Mouse (Mus musculus) forebrain, embryonic 13.5 days (tissue): ENCODE data around the gene App. TPM values are rescaled to one million over a fixed set of nuclear protein-coding genes. Genes with fewer than 3 reads are reported as not detected.

Experiments
- ATAC-seq: fragments of 200-750 bp; cut with Nextera tagmentation; 2 replicates; pipeline ENCODE4 v1.8.0; 2017
- H3K27ac ChIP-seq: fragments of 300-500 bp; sonication (generic); 2 replicates; pipeline ENCODE4 v1.5.1; 2015; ENCODE audit warnings: inconsistent platforms, mild to moderate bottlenecking, moderate library complexity
- H3K27me3 ChIP-seq: fragments of 300-500 bp; sonication (generic); 2 replicates; pipeline ENCODE4 v1.6.1; 2015; ENCODE audit warnings: mild to moderate bottlenecking, inconsistent platforms
- H3K36me3 ChIP-seq: fragments of 300-500 bp; sonication (generic); 2 replicates; pipeline ENCODE4 v1.6.1; 2015; ENCODE audit warnings: mild to moderate bottlenecking, inconsistent platforms; ENCODE audit not compliant: poor library complexity, severe bottlenecking
- H3K4me1 ChIP-seq: fragments of 300-500 bp; sonication (generic); 2 replicates; pipeline ENCODE4 v1.6.1; 2015; ENCODE audit warnings: inconsistent platforms
- H3K4me2 ChIP-seq: fragments of 300-500 bp; sonication (generic); 2 replicates; pipeline ENCODE4 v1.6.1; 2015; ENCODE audit warnings: inconsistent platforms, mild to moderate bottlenecking, moderate library complexity
- H3K4me3 ChIP-seq: fragments of 300-500 bp; sonication (generic); 2 replicates; pipeline ENCODE4 v1.5.1; 2015; ENCODE audit warnings: mild to moderate bottlenecking, inconsistent platforms
- H3K9ac ChIP-seq: fragments of 300-500 bp; sonication (generic); 2 replicates; pipeline ENCODE4 v1.6.1; 2015; ENCODE audit warnings: mild to moderate bottlenecking, inconsistent platforms
- H3K9me3 ChIP-seq: fragments of 300-500 bp; sonication (generic); replicated peaks from 2 replicates; pipeline ENCODE4 v1.6.1; 2016; ENCODE audit warnings: inconsistent platforms
- WGBS: fragments of 180-500 bp; shearing (Covaris S2); methylation state at CpG from one replicate; pipeline ENCODE4 v1.1.7; 2015; 5-methylcytosine and 5-hydroxymethylcytosine counted together
- polyA plus RNA-seq: library from polyadenylated mRNA; unstranded; fragments of >200 nt; fragmentation: Nextera tagmentation; extraction: Ambion mirVana; gene quantifications from 2 replicates; pipeline ENCODE4 v1.2.1, GENCODE M21; 2015

App gene
- polyA plus RNA-seq, 1 experiment from 2014 or later, result 168 TPM

- Histone ChIP-seq H3K27me3 (no peaks in the 10 kb centered on the region), H3K9me3 (no peaks in the 10 kb centered on the region), H3K27ac (no peak overlapping the region), H3K4me3 (no peak overlapping the region), H3K36me3 (peaks cover 7% of the 10 kb centered on the region; the same call in 1 of the 2 replicates), H3K4me1 (peaks cover 35% of the 10 kb centered on the region), H3K4me2 (no peak overlapping the region), H3K9ac (no peak overlapping the region)
- ATAC-seq, result no peak
- WGBS, result 86% methylated on average over 1 of the region's 1 CpGs
Measured at GRCm38 (mm10) chr16:85149509-85149871, 24.1 kb downstream of the App start.

GRCm38 (mm10) chr16:85148615-85149508 lies 24.7 kb downstream of the App start:
- Histone ChIP-seq H3K9me3 (no peaks in the 10 kb centered on the region), H3K27me3 (no peaks in the 10 kb centered on the region), H3K36me3 (peaks cover 7% of the 10 kb centered on the region; the same call in 1 of the 2 replicates), H3K27ac (0 out of 2 replicates have a peak overlapping the region, but pooled peaks have one; percentile 6), H3K9ac (no peak overlapping the region), H3K4me3 (no peak overlapping the region), H3K4me1 (peaks cover 35% of the 10 kb centered on the region), H3K4me2 (no peak overlapping the region)
- ATAC-seq, result no peak
- WGBS, result 86% methylated on average over 9 of the region's 9 CpGs

GRCm38 (mm10) chr16:85147440-85147839 lies 26.1 kb downstream of the App start:
- ATAC-seq, result no peak
- WGBS, result 88% methylated on average over 4 of the region's 4 CpGs

GRCm38 (mm10) chr16:85145771-85146178 lies 27.8 kb downstream of the App start:
- Histone ChIP-seq H3K4me3 (no peak overlapping the region), H3K9ac (no peak overlapping the region), H3K4me1 (peaks cover 26% of the 10 kb centered on the region), H3K4me2 (no peak overlapping the region), H3K9me3 (no peaks in the 10 kb centered on the region), H3K36me3 (peaks cover 7% of the 10 kb centered on the region; the same call in 1 of the 2 replicates), H3K27me3 (no peaks in the 10 kb centered on the region), H3K27ac (no peak overlapping the region)
- no peak for ATAC-seq
- WGBS, result 61% methylated on average over 11 of the region's 11 CpGs

More at GRCm38 (mm10) chr16:85147440-85147839, 26.1 kb downstream of the App start:
- Histone ChIP-seq H3K4me1 (peaks cover 40% of the 10 kb centered on the region), H3K4me2 (no peak overlapping the region), H3K27ac (no peak overlapping the region), H3K9ac (no peak overlapping the region), H3K4me3 (no peak overlapping the region), H3K27me3 (no peaks in the 10 kb centered on the region), H3K9me3 (no peaks in the 10 kb centered on the region), H3K36me3 (peaks cover 7% of the 10 kb centered on the region; the same call in 1 of the 2 replicates)

- no peaks in the 10 kb centered on the region for H3K27me3 ChIP-seq
- H3K36me3 ChIP-seq, result peaks cover 7% of the 10 kb centered on the region; the same call in 1 of the 2 replicates
- no peaks in the 10 kb centered on the region for H3K9me3 ChIP-seq
- no peak overlapping the region for H3K4me3 ChIP-seq
- peaks cover 24% of the 10 kb centered on the region for H3K4me1 ChIP-seq
- 58% methylated on average over 11 of the region's 11 CpGs for WGBS
- no peak overlapping the region for H3K9ac ChIP-seq
- H3K27ac ChIP-seq, result no peak overlapping the region
- ATAC-seq, result peak; percentile 16; the same call in 1 of the 2 replicates
- H3K4me2 ChIP-seq, result no peak overlapping the region
Measured at GRCm38 (mm10) chr16:85145369-85145768, 28.2 kb downstream of the App start.

DNA sequence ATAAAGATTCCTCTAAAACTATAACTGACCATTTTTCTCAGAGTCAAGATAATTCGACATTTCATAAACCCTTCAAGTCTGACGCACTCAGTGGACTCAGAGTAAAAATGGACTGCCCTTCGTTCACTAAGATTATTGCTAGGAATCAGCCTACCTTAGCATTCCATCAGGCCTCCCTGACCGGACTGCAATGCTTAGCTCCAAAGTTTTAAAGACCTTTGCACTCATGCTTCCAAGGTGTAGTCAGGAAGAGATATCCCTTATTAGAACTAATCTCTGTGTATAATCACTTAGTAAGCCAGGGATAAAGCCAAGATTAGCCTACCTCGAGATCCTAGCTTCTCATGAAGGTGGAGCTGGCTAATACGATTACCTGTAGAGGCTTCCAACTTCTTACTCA lies 29.2 kb downstream of the App start:
- no peak overlapping the region for H3K27ac ChIP-seq
- H3K4me3 ChIP-seq, result no peak overlapping the region
- WGBS, result 84% methylated on average over 6 of the region's 6 CpGs

GRCm38 (mm10) chr16:85143863-85144262 lies 29.7 kb downstream of the App start:
- H3K4me3 ChIP-seq, result no peak overlapping the region
- no peak overlapping the region for H3K4me2 ChIP-seq
- H3K27me3 ChIP-seq, result no peaks in the 10 kb centered on the region
- no peak overlapping the region for H3K9ac ChIP-seq
- WGBS, result 95% methylated on average over 3 of the region's 3 CpGs
- ATAC-seq, result no peak
- H3K27ac ChIP-seq, result no peak overlapping the region
- H3K36me3 ChIP-seq, result peaks cover 5% of the 10 kb centered on the region; the same call in 1 of the 2 replicates
- no peaks in the 10 kb centered on the region for H3K9me3 ChIP-seq
- H3K4me1 ChIP-seq, result peaks cover 29% of the 10 kb centered on the region

More for the DNA sequence above, 29.2 kb downstream of the App start:
- Histone ChIP-seq H3K9me3 (no peaks in the 10 kb centered on the region), H3K4me2 (no peak overlapping the region), H3K36me3 (peaks cover 7% of the 10 kb centered on the region; the same call in 1 of the 2 replicates), H3K4me1 (peaks cover 27% of the 10 kb centered on the region), H3K9ac (no peak overlapping the region), H3K27me3 (no peaks in the 10 kb centered on the region)
- ATAC-seq, result no peak

GRCm38 (mm10) chr16:85143188-85143587 lies 30.4 kb downstream of the App start:
- Histone ChIP-seq H3K9me3 (no peaks in the 10 kb centered on the region), H3K4me3 (no peak overlapping the region), H3K27ac (no peak overlapping the region), H3K9ac (no peak overlapping the region), H3K36me3 (no peaks in the 10 kb centered on the region), H3K4me1 (peaks cover 29% of the 10 kb centered on the region), H3K27me3 (no peaks in the 10 kb centered on the region), H3K4me2 (no peak overlapping the region)
- 43% methylated on average over 3 of the region's 3 CpGs for WGBS
- ATAC-seq, result no peak

DNA sequence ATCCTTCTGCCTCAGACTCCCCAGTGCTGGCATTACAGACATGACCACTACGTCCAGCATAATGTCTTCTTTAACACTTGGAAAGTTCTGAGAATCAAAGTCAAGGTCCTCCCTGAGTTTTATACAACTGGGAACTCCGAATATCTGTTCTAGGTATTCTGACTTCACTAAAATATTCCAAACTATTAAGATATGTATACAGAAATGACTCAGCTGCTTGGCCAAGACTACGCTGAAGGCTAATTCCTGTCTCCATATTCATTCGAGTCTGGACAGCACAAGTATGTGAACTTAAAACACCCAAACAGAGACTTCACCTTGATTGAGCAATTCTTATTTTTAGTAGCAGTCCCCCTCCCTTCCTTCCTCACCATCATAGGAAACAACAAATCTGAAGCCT lies 32.2 kb downstream of the App start:
- no peak for ATAC-seq

GRCm38 (mm10) chr16:85139178-85139604 lies 34.4 kb downstream of the App start:
- ATAC-seq, result peak; percentile 66
- WGBS, result 33% methylated on average over 9 of the region's 9 CpGs
- Histone ChIP-seq H3K36me3 (peaks cover 8% of the 10 kb centered on the region; the same call in 1 of the 2 replicates), H3K9ac (no peak overlapping the region), H3K9me3 (no peaks in the 10 kb centered on the region), H3K4me3 (no peak overlapping the region), H3K27ac (peak overlapping the region; percentile 31), H3K4me1 (peaks cover 26% of the 10 kb centered on the region), H3K27me3 (no peaks in the 10 kb centered on the region), H3K4me2 (0 out of 2 replicates have a peak overlapping the region, but pooled peaks have one; percentile 22)

More for the DNA sequence above, 32.2 kb downstream of the App start:
- H3K9me3 ChIP-seq, result no peaks in the 10 kb centered on the region
- no peak overlapping the region for H3K27ac ChIP-seq
- H3K4me3 ChIP-seq, result no peak overlapping the region
- H3K9ac ChIP-seq, result no peak overlapping the region
- H3K27me3 ChIP-seq, result no peaks in the 10 kb centered on the region
- no peaks in the 10 kb centered on the region for H3K36me3 ChIP-seq
- no peak overlapping the region for H3K4me2 ChIP-seq
- H3K4me1 ChIP-seq, result peaks cover 35% of the 10 kb centered on the region
- WGBS, result 93% methylated on average over 4 of the region's 4 CpGs

GRCm38 (mm10) chr16:85137348-85137747 lies 36.2 kb downstream of the App start:
- no peak for ATAC-seq
- no peak overlapping the region for H3K4me3 ChIP-seq
- H3K4me2 ChIP-seq, result no peak overlapping the region
- H3K9me3 ChIP-seq, result no peaks in the 10 kb centered on the region
- H3K27me3 ChIP-seq, result no peaks in the 10 kb centered on the region
- no peak overlapping the region for H3K27ac ChIP-seq
- no peak overlapping the region for H3K9ac ChIP-seq
- H3K36me3 ChIP-seq, result peaks cover 8% of the 10 kb centered on the region; the same call in 1 of the 2 replicates
- peaks cover 22% of the 10 kb centered on the region for H3K4me1 ChIP-seq
- 81% methylated on average over 11 of the region's 11 CpGs for WGBS

DNA sequence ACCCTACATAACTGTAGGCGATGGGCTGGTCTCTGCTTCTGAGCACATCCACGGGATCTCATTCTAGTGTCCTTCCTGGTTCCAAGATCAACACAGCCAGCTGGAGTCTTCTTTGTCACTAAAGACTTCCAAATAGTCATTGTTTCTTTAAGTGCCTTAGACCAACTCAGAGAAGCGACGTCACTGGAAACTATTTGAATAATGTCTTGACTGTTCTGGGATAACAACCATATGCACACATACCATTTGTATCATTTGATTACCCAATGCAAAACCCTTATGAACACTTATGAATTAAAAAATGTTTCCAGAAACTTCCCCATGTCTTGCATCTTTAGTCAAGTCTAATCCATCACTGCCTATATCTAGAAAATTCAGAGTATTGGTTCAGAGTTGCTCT lies 37.5 kb downstream of the App start:
- Histone ChIP-seq H3K9me3 (no peaks in the 10 kb centered on the region), H3K4me1 (peaks cover 22% of the 10 kb centered on the region), H3K27me3 (no peaks in the 10 kb centered on the region), H3K9ac (no peak overlapping the region), H3K27ac (no peak overlapping the region), H3K36me3 (peaks cover 8% of the 10 kb centered on the region; the same call in 1 of the 2 replicates), H3K4me2 (no peak overlapping the region), H3K4me3 (no peak overlapping the region)
- WGBS, result 84% methylated on average over 4 of the region's 4 CpGs
- ATAC-seq, result no peak
